Mouse (Mus musculus) embryo, embryonic 11.5 days (tissue): ENCODE results near the gene Epha2.
A peak's percentile ranks its signal among the peaks of the same experiment; 100 is the strongest.

Experiments used
- DNase-seq: peaks from one replicate; pipeline ENCODE4 v3.0.0-alpha.2; 2012; ENCODE audit warnings: low read depth, low spot score

Gene Epha2

GRCm38 (mm10) chr4:141329968-141330367 is 28.9 kb downstream of the Epha2 start:
- DNase-seq: no peak

- no peak for DNase-seq
These were observed 30.4 kb downstream of the Epha2 start for GRCm38 (mm10) chr4:141331446-141331845.

- DNase-seq: no peak
These were observed 31.2 kb downstream of the Epha2 start for GRCm38 (mm10) chr4:141332258-141332657.

GRCm38 (mm10) chr4:141334695-141335094 is 33.7 kb downstream of the Epha2 start:
- DNase-seq: no peak

GRCm38 (mm10) chr4:141335263-141335796 is 34.3 kb downstream of the Epha2 start:
- peak; percentile 23 for DNase-seq

GRCm38 (mm10) chr4:141336196-141336595 is 35.2 kb downstream of the Epha2 start:
- no peak for DNase-seq

- DNase-seq: peak; percentile 51
These were observed 36.9 kb downstream of the Epha2 start for GRCm38 (mm10) chr4:141337986-141338385.

- peak; percentile 36 for DNase-seq
These were observed 37.8 kb downstream of the Epha2 start for GRCm38 (mm10) chr4:141338853-141339252.

- no peak for DNase-seq
These were observed 40.4 kb downstream of the Epha2 start for GRCm38 (mm10) chr4:141341477-141341876.

- no peak for DNase-seq
These were observed 42.5 kb downstream of the Epha2 start for GRCm38 (mm10) chr4:141343515-141343914.

GRCm38 (mm10) chr4:141345219-141345618 is 44.2 kb downstream of the Epha2 start:
- DNase-seq: no peak

- no peak for DNase-seq
These were observed 46.3 kb downstream of the Epha2 start for GRCm38 (mm10) chr4:141347365-141347797.

- no peak for DNase-seq
These were observed 47.6 kb downstream of the Epha2 start for GRCm38 (mm10) chr4:141348616-141349015.

GRCm38 (mm10) chr4:141350015-141350414 is 49.0 kb downstream of the Epha2 start:
- DNase-seq: no peak

- DNase-seq: no peak
These were observed 50.9 kb downstream of the Epha2 start for GRCm38 (mm10) chr4:141351972-141352371.

GRCm38 (mm10) chr4:141352986-141353385 is 51.9 kb downstream of the Epha2 start:
- DNase-seq: no peak

GRCm38 (mm10) chr4:141353868-141354267 is 52.8 kb downstream of the Epha2 start:
- DNase-seq: no peak

- DNase-seq: no peak
These were observed 56.8 kb downstream of the Epha2 start for GRCm38 (mm10) chr4:141357811-141358210.

GRCm38 (mm10) chr4:141359222-141359621 is 58.2 kb downstream of the Epha2 start:
- no peak for DNase-seq

GRCm38 (mm10) chr4:141360846-141361245 is 59.8 kb downstream of the Epha2 start:
- peak; percentile 32 for DNase-seq

GRCm38 (mm10) chr4:141362937-141363548 is 62.0 kb downstream of the Epha2 start:
- peak; percentile 67 for DNase-seq

- no peak for DNase-seq
These were observed 64.1 kb downstream of the Epha2 start for GRCm38 (mm10) chr4:141365126-141365525.

GRCm38 (mm10) chr4:141365876-141366275 is 64.8 kb downstream of the Epha2 start:
- no peak for DNase-seq
